Mouse (Mus musculus): ENCODE measurements around the gene Cacna1f. TPM values are rescaled to one million over a fixed set of nuclear protein-coding genes. Genes with fewer than 3 reads are reported as not detected.

Cacna1f gene
- total and polyA plus RNA-seq, 3 experiments = 0.21 TPM; not detected in 2

DNA sequence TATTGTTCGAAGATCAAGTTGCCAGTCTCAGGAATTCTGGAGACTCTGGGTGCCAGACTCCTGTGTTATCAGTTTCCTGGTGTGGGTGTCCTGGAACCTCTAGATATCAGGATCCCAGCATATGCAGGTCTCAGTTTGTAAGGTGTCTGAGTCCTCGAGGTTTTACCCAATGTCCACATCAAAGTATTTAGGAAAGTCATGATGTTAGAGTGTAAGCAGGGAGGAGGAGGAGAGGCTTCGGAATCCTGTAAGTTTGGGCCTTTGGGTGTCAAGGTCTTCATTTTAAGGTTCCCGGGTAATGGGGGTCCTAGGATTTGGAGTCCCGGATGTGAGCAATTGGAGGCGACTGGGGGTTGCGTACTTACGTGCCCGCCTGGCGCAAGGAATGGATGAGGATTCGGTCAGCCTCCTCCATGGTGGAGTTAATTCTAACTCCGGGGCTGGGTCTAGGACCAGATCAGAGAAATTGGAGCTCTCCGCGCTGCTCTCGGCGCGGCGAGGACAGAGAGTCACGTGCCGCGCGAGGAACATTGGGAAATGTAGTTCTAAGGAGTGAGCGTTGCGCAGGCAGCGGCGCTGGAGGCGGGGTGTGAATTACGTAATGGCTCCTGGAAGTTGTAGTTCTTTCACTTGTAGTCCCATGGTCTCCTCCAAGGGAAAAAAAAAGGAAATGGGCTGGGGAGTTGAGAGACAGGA lies 1.9 kb upstream of the Cacna1f start, which contains the start of gene Ccdc22 (continued):
- no peak for TF ChIP-seq RCOR1 (conservative IDR thresholded peaks at IDR 0.05; ENCODE audit: low read depth, low read length)
- TF ChIP-seq IRF4 (IDR thresholded peaks at IDR 0.05; ENCODE audit: low read depth, low read length) = peak; percentile 64; the same call in 1 of the 2 replicates
- TF ChIP-seq MAX (IDR thresholded peaks at IDR 0.05; ENCODE audit: low read length) = peak; percentile 92
- TF ChIP-seq POLR2A (IDR thresholded peaks at IDR 0.05; ENCODE audit: low read depth, low read length) = peak; percentile 53; the same call in 1 of the 2 replicates
- TF ChIP-seq ZC3H11A (IDR thresholded peaks at IDR 0.05; ENCODE audit: low read depth, low read length) = no peak
- TF ChIP-seq MYC (IDR thresholded peaks at IDR 0.05; ENCODE audit: low read depth, low read length) = 0 out of 2 replicates have a peak, but pooled peaks have one; percentile 31
- TF ChIP-seq JUN (IDR thresholded peaks at IDR 0.05; ENCODE audit: insufficient read depth, low read depth, low read length) = no peak
- peak; percentile 35; the same call in 1 of the 2 replicates for TF ChIP-seq ELF1 (IDR thresholded peaks at IDR 0.05; ENCODE audit: low read depth, low read length)
- TF ChIP-seq ZNF384 (IDR thresholded peaks at IDR 0.05; ENCODE audit: low read depth, low read length) = peak; percentile 65
- peak; percentile 99 for TF ChIP-seq HCFC1 (IDR thresholded peaks at IDR 0.05; ENCODE audit: low read depth, low read length)
- TF ChIP-seq PAX5 (IDR thresholded peaks at IDR 0.05; ENCODE audit: low read length) = no peak
- TF ChIP-seq E2F4 (IDR thresholded peaks at IDR 0.05; ENCODE audit: insufficient replicate concordance, low read depth, low read length) = no peak
- TF ChIP-seq ETS1 (conservative IDR thresholded peaks at IDR 0.05; ENCODE audit: low read depth, low read length) = no peak
- TF ChIP-seq CTCF (conservative IDR thresholded peaks at IDR 0.05 in 1 of 2, IDR thresholded peaks at IDR 0.05 in 1 of 2; ENCODE audit: low read depth in 2 of 2, low read length in 2 of 2) = no peak
- no peak for TF ChIP-seq POLR2AphosphoS2 (IDR thresholded peaks at IDR 0.05; ENCODE audit: low read depth, low read length)
- peak; percentile 8; the same call in 1 of the 2 replicates for TF ChIP-seq GABPA (IDR thresholded peaks at IDR 0.05; ENCODE audit: insufficient replicate concordance, low read depth, low read length)

DNA sequence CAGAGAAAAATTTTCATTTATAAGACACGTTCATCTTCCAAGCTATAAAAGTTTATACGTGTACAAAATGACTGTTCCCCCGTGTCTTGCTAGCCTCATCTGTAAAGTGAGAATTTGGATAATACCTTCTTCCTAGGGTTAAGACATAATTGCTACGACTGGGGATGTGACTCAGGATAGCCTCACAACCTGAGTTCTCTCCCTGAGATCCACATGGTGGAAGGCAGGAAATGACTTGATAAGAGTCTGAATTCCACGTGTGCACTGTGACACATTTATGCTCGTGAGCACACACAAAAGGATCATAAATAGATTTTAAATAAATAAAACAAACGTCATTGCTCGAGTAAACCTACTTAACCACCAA lies 1.3 kb upstream of the Cacna1f start:
- H3K9me3 ChIP-seq (replicated peaks; ENCODE audit: low read length) = no peaks in the 10 kb centered on the region
- no peak for DNase-seq (ENCODE audit: extremely low read depth)
- peak overlapping the region in 1 of 3 experiments; percentile 59 for H3K4me3 ChIP-seq (replicated peaks in 1 of 3; ENCODE audit: low read depth in 2 of 3, low read length in 2 of 3, poor library complexity in 1 of 3)
- dilution Hi-C loops (cut with MboI; ENCODE audit: extremely low pct_ligation_motif_present, extremely low pct_unique_long_range_greater_than_20kb, low sequenced_read_pairs) = no loop called here
- no peak overlapping the region for H3K27ac ChIP-seq (ENCODE audit: insufficient read depth, low read depth)
- peaks cover 5% of the 10 kb centered on the region for H3K27me3 ChIP-seq (replicated peaks)
- peak overlapping the region; percentile 63; the same call in 1 of the 2 replicates for H3K4me2 ChIP-seq (ENCODE audit: insufficient read depth, low read depth, poor library complexity, severe bottlenecking)
- H3K9ac ChIP-seq (ENCODE audit: insufficient read depth, low read depth) = no peak overlapping the region
- in situ Hi-C loops (cut with MboI; ENCODE audit: low pct_ligation_motif_present, low pct_unique_long_range_greater_than_20kb, low sequenced_read_pairs) = no loop called here
- H3K4me1 ChIP-seq (ENCODE audit: control insufficient read depth in 1 of 2, insufficient read depth in 2 of 2) = peaks cover 3 to 12% of the 10 kb centered on the region in 2 experiments; a peak in 3 of 4 replicates
- H3K79me2 ChIP-seq (replicated peaks; ENCODE audit: control insufficient read depth, extremely low read depth, insufficient read depth, poor library complexity, severe bottlenecking) = peaks cover 3% of the 10 kb centered on the region; the same call in 1 of the 2 replicates
- peaks cover 5 to 26% of the 10 kb centered on the region in 2 experiments for H3K36me3 ChIP-seq (replicated peaks in 1 of 2; ENCODE audit: control insufficient read depth in 1 of 2, insufficient read depth in 1 of 2, low read length in 1 of 2)
- TF ChIP-seq ZMIZ1 (IDR thresholded peaks at IDR 0.05; ENCODE audit: low read depth, low read length) (0 out of 2 replicates have a peak, but pooled peaks have one; percentile 31), SIN3A (IDR thresholded peaks at IDR 0.05; ENCODE audit: low read length) (0 out of 2 replicates have a peak, but pooled peaks have one; percentile 0), RAD21 (IDR thresholded peaks at IDR 0.05; ENCODE audit: low read depth, low read length) (no peak), MYC (IDR thresholded peaks at IDR 0.05; ENCODE audit: low read depth, low read length) (no peak), POLR2A (IDR thresholded peaks at IDR 0.05; ENCODE audit: low read depth, low read length) (no peak)
